Mouse (Mus musculus): ENCODE data around the gene Mllt10.

The Mllt10 gene

GRCm38 (mm10) chr2:18195691-18196396 lies 140.8 kb downstream of the Mllt10 start:
- DNase-seq (ENCODE audit: low read depth, low spot score), result no peak

DNA sequence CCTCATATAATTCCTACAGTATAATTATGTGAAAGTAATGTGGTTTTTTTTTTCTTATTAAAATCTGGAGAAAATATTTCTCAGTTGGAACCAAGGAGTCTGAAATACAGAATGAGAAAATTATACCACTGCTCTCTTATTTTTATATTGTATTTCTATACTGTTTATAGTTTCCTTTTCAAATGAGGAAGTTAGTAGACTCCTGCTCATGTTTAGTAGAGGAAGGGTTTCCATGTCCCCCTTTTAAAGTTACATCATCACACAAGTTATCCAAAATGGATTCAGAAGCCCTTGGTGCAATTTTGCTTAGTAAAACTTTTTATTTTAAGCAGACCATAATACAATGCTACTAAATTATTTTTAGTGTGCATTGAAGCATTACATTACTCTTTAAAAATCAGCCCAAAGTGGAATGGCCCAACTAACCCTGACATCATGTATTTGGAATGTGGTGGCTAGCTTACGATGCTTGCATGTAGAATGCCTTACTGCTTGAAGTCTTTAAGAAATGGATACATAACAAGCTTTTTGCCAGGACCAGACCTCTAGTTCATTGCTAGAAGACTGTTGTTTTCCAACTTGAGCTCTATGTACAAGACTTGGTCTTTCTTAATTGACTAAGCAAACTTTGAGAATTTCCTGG lies 146.9 kb downstream of the Mllt10 start:
- DNase-seq (ENCODE audit: low read depth, low spot score), result no peak

DNA sequence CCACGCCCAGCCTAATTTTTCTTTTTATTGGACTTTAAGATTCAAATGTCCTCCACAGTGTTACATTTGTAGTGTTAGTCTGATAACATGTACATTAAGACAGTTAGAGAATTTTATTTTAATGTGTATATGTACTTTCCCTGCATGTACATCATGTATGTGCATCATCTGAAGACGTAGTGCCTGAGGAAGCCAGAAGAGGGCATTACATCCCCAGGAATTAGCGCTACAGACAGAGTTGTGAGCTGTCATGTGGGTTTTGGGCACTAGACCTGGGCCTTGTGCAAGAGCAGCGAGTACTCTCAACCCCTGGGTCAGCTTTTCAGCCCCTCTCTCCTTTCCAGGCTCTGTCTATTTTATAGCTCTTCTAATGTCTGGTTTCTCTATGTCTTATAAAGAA lies 147.9 kb downstream of the Mllt10 start:
- DNase-seq (ENCODE audit: low read depth, low spot score), result no peak

DNA sequence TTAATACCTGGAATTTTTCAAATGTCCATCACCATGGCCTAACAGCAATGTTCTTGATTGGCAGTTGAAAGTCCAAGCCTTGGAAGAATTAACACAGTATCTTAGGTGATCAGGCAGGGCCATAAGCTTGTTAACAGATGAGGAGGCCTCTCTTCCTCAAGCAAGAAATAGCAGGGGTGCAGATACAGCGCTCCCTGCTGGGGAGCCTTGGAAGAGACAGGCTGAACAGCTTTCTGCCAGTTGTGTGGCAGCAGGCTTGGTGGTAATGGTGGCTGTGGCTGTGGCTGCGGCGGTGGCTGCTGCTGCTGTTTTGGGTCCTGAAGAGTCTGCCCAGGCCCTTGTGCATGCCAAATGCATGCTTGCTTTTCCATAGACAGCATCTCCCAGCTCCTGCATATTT lies 150.1 kb downstream of the Mllt10 start:
- no peak for DNase-seq (ENCODE audit: low read depth, low spot score)

DNA sequence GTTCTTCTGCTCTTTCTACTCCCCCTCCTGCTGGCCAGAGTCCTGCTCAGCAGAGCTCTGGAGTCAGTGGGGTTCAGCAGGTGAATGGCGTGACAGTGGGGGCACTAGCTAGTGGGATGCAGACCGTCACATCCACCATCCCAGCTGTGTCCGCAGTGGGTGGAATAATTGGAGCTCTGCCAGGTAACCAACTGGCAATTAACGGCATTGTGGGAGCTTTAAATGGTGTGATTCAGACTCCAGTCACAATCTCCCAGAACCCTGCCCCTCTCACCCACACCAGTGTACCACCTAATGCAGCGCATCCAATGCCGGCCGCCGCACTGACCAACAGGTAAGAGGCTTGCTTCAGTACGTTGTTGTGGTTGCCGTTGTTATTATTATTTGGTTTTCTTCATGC lies 151.8 kb downstream of the Mllt10 start:
- DNase-seq (ENCODE audit: low read depth, low spot score), result no peak

- DNase-seq (ENCODE audit: low read depth, low spot score), result no peak
These were observed 153.5 kb downstream of the Mllt10 start for GRCm38 (mm10) chr2:18208578-18208977.

DNA sequence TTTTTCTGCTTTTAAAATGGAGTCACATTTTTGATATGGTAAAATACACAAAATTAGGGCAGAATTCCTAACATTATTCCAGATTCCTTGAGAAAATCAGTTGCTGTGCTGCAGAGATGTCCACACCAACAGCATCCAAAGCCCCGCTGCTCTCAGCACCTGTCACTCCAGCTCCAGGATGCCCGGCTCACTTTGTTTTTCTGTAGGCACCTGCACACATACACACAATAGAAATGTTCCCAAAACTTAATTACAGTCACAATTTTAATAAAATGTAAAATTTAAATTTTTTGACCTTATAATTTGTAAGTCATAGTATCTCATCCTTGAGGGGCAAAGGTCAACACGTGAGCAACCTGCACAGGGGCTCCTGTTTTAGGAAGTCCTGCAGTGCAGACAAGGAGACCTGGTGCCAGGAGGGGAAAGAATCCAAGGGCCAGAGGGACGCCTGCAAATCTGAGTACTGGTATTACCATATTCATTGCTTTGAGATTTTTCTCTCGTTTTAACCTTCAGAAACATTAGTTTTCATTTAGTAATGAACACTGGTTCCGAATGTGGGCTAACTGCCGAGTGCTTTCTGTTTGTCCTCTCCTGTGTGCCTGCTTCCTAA lies 154.3 kb downstream of the Mllt10 start:
- no peak for DNase-seq (ENCODE audit: low read depth, low spot score)

DNA sequence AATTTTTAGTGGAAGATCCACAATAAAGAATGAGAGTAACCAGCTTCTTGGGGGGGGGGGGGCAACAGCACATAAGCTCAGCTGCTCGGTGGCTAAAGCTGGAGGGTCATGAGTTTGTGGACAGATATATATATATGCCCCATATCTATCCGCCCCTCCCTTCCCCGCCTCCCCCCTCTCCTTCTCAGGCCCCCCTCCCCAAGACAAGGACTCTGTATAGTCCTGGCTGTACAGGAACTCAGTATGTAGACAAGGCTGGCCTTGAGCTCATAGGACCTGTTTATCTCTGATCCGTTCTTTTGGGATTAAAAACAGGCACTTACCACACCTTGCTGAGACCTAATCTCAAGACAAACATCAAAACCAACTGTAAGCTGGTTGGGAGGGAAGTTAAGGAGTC lies 154.9 kb downstream of the Mllt10 start:
- no peak for DNase-seq (ENCODE audit: low read depth, low spot score)

- no peak for DNase-seq (ENCODE audit: low read depth, low spot score)
These were observed 159.0 kb downstream of the Mllt10 start for GRCm38 (mm10) chr2:18214031-18214430.

DNA sequence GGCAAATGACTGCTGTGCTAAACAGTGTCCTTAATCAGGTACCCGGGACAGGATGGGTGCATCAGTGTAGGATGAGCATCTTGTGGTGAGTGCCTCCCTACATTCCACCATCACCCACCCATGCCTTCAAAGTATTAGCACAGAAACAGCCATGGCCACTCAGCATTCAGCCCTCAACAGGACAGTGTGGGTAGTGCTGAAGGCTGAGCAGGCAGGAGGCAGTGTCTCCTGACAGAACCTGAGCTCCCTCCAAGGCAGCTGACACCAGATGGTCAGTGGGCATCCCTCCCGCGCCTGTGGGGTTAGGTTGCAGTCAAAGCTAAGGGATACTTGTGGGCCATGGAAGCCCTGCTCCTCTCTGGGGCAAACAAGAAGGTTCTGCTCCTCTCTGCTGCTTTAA lies 162.8 kb downstream of the Mllt10 start:
- no peak for DNase-seq (ENCODE audit: low read depth, low spot score)

- DNase-seq (ENCODE audit: low read depth, low spot score), result no peak
These were observed 163.5 kb downstream of the Mllt10 start for GRCm38 (mm10) chr2:18218500-18218899.

GRCm38 (mm10) chr2:18219136-18219535 lies 164.1 kb downstream of the Mllt10 start:
- DNase-seq (ENCODE audit: low read depth, low spot score), result no peak

DNA sequence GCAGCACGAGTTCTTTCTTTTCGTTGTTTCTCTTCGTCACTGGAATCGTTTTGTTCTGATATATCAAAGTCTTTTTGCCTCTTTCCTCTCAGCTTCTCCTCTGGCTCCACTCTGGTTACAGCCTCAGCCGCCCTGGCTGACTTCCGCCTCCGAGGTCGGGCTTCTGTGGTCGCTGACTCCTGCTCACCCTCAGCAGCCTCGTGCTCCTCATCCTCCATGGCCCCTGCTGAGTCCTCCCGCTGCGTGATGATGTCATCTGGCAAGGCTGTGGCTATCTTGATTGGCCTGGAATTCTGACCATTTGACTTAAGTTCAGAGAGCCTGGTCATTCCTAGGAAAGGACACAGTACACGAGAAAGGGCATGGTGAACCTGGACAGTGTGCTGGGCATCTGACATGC lies 164.5 kb downstream of the Mllt10 start:
- DNase-seq (ENCODE audit: low read depth, low spot score), result no peak

GRCm38 (mm10) chr2:18228486-18229062 lies 173.5 kb downstream of the Mllt10 start:
- no peak for DNase-seq (ENCODE audit: low read depth, low spot score)

GRCm38 (mm10) chr2:18229279-18229678 lies 174.2 kb downstream of the Mllt10 start:
- DNase-seq (ENCODE audit: low read depth, low spot score), result no peak

- no peak for DNase-seq (ENCODE audit: low read depth, low spot score)
These were observed 176.1 kb downstream of the Mllt10 start for GRCm38 (mm10) chr2:18231143-18231542.

DNA sequence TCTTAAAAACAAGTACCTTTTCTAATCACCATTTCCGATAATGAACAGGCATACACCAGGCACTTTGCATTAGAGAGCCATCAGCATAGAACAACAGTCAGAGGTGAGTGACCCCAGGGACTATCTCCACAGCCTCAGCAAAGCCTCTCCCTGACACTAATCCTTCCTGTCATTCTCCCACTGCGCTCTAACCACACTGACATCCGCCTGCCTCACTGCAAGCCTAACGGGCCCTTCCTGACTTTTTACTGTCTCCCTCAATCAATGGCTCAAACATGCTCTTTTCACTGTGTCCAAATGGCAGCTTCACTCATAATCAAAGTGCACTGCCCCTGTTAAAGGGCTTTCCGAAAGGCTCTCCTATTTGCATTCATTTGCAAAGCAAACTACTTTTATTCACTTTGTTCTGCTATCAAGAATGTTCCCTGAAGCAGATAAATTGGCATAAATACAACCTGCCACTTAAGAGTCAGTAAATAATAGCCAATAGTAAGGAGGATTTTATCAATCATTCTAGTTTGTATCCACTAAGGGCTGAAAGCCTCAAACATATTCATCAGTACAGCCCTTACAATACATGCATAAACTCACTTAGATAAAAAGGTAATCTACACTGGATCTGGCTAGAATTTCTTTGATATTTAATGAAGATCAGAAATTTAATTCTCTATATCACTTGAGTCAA lies 178.0 kb downstream of the Mllt10 start:
- DNase-seq (ENCODE audit: low read depth, low spot score), result no peak

DNA sequence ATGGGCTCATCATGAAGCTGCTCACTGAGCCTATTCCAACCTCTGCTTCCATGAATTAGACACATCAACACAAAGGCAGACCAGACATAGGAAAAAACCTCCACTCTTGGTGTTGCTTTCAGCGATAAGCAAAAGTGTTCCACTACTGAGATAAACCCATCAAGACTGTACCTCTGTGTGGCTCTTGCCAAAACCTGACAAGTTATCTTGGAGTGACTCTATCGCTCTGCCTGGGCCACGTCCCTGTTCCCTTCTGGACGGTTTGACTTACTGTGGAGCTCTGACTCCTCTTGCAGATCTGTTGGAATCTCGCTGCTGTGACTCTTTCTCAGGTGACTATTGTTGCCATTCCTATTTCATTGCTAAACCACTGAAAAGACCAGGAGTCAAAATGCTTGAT lies 180.5 kb downstream of the Mllt10 start:
- DNase-seq (ENCODE audit: low read depth, low spot score), result no peak

- no peak for DNase-seq (ENCODE audit: low read depth, low spot score)
These were observed 194.2 kb downstream of the Mllt10 start for GRCm38 (mm10) chr2:18249224-18249623.
